Mouse (Mus musculus) heart, postnatal 10 days (tissue): ENCODE results near the gene Tacc3. TPM values are rescaled to one million over a fixed set of nuclear protein-coding genes. Genes with fewer than 3 reads are reported as not detected.

Source experiments
- DNase-seq, 2 experiments: peaks; one replicate each; pipeline ENCODE4 v3.0.0; 2021
- intact Hi-C: fragments of 180-260 bp; cut with DNase I; formaldehyde crosslinking; loops from one replicate; pipeline ENCODE4 v1.15.1; 2025
- total RNA-seq, 2 experiments: library from RNA; stranded (reverse); gene quantifications; 2 replicates each; pipeline ENCODE4 v1.2.3; 2021

Tacc3 gene
- total RNA-seq, result 10 to 100 TPM; 16.8 to 20.7 TPM

DNA sequence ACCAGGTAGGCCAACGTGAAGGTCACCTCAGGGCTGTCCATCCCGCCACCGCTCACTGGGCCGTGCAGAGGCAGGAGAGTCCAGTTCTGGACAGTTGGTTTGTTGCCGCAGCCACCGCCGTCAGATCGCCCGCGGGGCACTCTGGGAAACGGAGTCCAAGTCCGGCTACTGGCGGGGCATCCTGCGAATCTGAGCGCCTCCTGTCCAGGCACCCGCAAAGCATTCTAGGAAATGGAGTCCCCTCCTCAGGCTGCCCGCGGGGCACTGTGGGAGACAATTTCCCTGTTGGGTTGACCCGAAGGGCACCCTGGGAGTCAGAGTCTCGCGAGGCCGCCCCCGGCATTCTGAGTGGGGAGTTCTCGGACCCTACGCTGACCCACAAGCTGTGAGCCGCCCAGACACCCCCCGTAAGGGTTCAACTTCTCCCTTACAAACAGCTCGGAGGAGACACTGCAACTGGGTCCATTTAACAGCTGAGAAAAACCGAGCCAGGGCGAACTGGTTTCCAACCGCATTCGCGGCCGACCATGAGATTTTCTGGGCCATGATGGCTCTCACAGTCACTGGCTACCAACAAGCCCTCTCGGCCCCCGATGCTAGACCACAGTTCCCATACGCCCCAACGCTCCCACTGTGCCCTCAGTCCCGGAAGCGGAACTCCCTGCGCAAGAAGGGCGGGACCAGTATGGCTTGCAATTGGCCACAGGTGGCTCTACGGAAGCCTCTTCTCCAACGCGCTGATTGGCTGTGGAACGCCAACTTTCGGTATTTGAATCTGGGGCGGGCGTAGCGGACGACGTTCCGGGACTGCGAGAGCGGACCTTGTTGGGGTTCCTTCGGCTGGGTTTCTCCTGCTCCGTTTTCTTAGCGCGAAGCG is at the start of gene Tacc3, which contains the start of gene Tmem129:
Tacc3 (plus strand) TSS at position 342 of the 877 bp plus-strand sequence.
Tmem129 (minus strand) TSS at position 630 of the 877 bp plus-strand sequence.
- peak; percentile 98 for DNase-seq
- intact Hi-C loops, result loop anchor here (10.0 kb wide), 1 partner anchor 277 kb away; the partner anchor contains the start of gene Nelfa

DNA sequence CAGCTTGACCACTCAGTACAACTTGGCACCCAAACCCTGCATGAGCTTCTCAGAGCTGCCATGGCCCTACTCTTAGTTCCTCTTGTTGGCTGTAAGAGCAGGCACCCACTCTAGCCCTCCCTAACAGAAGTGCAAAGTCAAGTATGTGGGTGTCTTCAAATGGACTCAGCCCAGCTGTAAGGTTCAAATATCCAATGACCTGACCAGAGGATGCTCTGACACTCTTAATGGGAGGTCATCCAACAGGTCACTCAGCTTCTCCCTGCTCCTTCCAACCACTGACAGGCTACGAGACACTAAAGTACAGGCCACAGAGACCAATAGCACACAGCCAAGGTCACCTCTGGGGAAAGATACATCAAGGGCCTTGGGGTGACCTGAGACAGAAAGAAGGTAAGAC is 48.7 kb upstream of the Tacc3 start:
- intact Hi-C loops, result no loop called here
- no peak for DNase-seq

DNA sequence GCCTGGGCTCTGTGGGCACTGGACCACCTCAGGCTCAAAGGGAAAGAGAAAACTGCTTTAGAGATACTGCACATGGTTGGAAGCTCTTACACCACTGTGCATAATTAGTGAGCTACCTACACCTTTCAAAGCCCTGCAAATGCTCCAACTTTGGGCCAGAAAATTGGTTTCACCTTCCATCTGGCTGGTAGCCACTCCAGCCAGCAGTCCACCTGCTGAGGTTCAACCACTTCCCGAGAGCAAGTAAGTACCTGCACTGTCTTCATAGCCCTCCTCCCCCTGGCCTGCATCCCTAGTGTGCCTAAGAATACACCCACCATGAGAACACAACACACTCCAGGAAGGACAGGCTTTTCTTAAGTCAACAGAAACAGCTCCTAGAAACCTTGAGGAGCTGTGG is 46.1 kb upstream of the Tacc3 start:
- DNase-seq, result no peak
- intact Hi-C loops, result no loop called here

DNA sequence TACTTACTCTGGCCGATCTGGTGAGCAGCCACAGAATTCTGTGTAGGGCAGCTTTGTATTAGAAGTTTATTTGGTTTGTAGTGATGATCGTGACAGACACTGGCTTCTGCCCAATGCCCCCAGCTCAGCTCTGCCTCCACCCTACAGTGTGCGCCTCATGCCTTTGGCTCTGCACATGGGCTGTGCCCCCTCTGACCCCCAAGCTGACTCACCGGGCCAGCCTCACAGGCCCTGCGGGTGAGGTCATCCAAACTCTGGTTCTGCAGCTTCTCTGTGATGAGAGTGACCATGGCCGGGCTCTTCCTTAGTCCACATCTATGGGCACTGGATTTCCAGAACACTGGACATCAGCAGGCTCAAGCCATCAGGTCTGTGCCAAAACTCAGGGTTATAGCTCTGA is 43.5 kb upstream of the Tacc3 start:
- intact Hi-C loops, result no loop called here
- no peak for DNase-seq

DNA sequence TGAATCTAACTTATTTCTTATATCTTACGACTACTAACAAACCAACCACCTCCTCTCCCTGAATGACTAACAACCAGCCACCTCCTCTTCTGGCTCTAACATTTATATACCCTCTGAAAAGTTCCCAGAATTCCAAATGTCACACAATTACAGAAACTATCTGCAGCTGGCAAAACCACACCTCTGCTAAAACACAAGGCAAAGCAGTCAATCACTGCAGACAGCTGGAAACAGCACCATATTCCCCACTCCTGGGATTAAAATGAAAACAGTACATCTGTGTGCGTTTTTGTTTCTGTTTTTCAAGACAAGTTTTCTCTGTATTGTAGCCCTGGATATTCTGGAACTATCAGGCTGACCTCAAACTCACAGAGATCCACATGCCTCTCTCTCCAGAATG is 35.3 kb upstream of the Tacc3 start:
- intact Hi-C loops, result no loop called here
- no peak for DNase-seq

DNA sequence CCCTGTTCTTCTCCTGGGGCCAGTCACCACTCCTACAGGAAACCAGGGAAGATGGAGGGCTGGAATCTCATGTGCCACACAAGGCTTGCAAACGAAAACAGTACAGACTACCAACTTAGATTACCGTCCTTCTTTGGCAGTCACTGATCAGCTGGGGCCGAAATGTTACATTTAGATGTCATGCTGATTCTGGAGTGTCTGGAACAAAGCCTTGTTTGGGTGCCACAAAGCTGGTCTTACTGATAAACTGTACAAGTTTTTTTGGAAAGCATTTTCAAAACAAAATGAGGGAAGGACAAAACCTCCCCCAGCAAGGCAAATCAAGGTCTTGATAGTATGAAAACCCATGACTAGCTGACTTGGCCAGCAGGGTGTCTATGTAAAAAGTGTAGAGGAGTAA is 34.2 kb upstream of the Tacc3 start:
- no peak for DNase-seq
- intact Hi-C loops, result no loop called here

DNA sequence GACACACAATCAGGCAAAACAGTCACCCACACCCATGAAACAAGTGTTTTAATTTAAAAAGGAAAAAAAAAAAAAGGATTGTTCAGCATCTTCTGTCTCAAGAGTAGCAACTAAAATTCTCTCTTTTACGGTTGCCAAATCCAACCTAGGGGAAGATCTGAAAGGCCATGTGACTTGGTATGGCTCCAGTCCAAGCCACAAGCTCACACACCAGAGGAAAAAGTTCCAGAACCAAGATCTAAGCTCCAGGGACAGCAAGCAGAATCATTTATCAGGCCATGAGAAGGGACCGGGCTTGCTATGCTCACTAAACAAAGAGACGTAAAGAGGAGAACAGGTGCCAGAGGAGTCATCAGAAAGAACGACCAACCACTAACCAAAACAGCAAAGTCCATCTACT is 30.0 kb upstream of the Tacc3 start:
- DNase-seq, result peak; percentile 26 to 38
- intact Hi-C loops, result no loop called here

DNA sequence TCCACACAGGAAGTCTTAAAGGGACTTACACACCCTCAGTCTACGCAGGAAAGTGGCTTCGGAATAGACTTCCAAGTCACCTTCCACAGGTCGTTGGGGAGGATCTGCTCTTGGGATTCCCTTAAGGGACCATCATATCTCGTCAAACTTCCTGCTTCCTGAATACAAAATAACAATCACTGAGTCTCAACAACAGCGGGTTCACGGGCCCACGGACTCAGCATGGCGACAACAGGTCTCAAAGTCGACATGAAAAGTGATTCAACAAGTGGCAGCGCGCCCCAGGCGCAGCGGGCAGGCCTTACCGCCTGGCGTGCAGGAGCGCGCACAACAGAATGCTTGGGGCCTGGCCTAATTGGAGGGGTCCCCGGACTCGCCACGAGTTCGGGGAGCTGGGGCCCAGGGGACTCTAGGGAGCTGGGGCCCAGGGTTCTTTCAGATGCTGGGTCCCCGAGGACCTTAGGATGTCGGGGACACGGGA is 29.1 kb upstream of the Tacc3 start:
- DNase-seq, result peak; percentile 72 to 74
- intact Hi-C loops, result no loop called here

DNA sequence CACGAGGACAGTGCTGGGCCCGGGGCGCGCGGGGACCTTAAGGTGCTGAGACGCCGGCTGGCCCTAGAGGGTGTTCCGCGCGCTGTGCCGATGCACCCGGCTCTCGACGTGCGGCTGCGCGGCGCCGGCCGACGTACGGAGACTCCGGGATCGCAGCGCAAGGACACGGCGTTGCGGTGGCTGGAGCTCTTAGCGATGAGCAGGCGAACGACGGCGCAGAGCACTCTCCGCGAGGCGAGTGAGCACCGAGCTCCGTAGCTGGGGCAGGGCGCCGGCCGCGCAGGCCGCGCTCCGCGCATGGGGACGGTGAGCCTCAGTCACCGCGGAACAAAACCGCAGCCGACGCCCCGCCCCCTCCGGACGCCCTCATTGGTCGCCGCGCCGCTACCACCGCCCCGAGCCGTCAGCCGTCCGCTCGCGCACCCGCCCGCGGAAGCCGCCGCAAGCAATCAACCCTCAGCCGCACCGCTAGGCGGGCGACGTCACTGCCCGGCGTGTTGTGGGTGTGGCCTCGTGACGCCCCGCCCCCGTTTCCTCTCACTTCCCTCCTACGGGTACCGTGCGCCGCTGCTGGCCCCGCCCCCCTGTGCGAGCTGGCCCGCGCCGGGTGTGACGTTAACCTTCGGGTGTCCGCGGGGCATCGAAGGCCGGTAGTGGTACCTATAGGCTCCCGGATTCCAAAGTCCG is 28.5 kb upstream of the Tacc3 start, which contains the start of the genes Fam53a and Gm9903:
Fam53a (minus strand) TSS at position 335 of the 687 bp plus-strand sequence.
Gm9903 (plus strand) TSS at position 625 of the 687 bp plus-strand sequence.
- intact Hi-C loops, result no loop called here
- peak; percentile 100 for DNase-seq

DNA sequence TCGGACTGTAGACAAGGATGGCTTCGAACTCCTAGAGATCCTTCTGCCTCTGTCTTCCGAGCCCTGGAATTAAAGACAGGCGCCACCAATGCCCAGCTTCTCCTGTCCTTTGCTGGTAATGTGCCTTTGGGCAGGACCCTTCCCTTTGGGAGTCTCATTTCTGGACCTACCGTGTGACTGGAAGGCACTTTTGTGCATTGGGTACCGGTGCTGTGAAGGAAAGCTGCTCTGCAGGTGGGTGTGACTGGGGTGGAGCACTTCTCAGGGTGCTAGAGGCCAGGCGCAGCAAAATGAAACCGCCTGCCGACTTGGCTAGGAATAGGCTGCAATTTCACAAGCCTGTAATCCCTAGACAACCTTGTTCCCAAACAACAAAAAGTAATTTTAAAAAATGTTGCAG is 27.9 kb upstream of the Tacc3 start:
- DNase-seq, result peak in 1 of 2 experiments; percentile 49
- intact Hi-C loops, result no loop called here

DNA sequence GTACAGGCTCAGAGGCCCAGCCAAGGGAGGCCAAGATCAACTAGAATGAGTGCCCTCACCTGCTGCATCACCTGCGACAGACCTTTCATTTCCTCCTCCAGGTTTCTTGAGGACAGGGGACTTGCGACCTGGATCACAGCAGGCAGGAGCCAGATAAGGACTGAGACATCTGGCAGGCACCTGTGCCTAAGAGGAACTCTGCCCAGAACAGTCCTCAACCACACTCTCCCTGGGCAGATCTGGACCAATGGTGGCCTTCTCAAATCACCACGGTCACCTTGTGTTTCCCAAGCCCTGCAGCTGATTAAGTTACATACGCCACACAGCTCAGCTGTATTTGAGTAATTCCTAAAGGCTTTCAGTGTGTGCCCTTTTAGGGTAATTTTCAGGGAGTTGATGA is 27.3 kb upstream of the Tacc3 start:
- intact Hi-C loops, result no loop called here
- peak; percentile 50 to 55 for DNase-seq

DNA sequence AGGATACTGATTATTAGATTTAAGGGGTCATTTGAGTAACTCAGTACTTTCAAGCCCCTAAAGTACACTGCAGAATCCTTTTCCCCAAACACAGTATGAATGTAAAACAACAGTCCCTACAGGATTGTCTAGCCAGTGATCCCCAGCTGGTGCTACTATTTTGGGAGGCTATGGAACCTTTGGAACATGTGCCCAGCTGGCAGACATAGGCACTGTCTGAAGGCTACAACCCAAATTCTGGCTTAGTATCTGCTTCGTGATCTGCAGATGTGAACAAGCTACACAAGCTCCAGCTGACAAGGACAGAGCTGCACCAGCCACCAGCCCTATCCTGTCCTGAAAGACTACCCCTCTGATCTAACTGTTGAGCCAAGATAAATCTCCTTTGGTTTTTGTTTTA is 25.4 kb upstream of the Tacc3 start:
- intact Hi-C loops, result no loop called here
- DNase-seq, result peak; percentile 33 to 34

DNA sequence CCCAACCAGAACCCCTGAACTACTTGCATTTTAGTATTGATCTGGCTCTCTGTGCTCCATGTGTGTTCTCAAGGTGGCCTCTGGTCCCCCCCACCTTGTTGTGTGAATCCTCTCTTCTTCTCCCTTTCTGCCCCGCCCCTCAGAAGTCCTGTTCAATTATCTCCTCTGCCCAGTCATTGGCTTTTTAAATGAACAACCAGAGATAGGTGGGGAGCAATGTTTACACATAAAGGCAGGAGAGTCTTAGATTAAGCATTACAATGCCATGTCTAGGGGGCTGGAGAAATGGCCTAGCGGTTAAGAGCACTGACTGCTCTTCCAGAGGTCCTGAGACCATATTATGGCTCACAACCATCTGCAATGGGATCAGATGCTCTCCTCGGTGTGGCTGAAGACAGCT is 22.6 kb upstream of the Tacc3 start:
- intact Hi-C loops, result no loop called here
- no peak for DNase-seq

DNA sequence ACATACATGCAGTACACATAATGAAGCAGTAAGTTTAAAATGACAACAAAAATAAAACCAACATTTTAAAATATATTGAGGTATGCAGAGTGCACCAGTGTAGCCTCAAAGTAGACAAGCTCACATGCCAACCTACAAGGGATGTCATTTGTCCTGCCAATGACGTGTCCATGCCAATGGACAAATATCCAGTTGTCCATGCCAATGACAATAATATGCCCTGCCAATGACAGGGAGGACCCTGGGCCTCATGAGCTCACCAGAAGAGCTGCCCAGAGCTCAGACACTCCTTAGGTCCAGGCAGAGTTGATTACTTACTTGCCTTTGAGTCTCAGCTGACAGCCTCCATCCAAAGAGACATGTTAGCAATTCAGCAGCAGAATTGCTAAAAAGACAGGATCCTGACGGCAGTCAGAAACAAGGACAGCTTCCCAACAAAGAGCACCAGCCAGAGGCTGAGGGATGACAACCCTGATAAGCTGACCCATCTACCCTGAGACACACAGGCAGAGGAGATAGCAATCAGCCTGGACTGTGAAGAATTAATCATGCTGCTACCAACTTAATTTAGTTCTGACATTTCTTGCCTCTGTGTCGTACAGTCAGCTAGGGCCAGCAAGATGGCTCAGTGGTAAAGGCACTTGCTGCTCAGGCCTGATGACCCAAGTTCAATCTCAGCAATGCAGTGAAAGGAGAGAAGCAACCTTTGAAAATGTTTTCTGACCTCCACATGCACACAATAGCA is 20.1 kb upstream of the Tacc3 start:
- DNase-seq, result no peak
- intact Hi-C loops, result no loop called here

DNA sequence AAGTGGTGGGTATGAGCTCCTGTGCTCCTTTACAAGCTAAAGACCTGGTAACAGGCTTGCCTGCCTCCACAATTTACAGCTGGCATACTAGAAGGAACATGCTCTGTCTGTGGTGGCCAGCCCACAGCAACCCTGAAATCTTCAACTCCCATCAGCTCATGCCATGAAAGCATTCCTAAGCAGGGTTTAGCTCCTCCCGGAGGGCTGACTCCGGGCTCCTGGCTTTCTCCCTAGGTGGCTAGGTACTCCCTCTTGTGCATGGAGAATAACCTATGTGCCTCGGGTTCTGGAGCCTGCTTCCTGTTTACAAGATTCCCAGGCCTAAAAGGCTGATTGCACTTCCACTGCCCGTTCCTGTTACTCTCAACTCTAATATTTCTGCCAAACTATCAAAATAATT is 19.1 kb upstream of the Tacc3 start:
- DNase-seq, result no peak
- intact Hi-C loops, result no loop called here

DNA sequence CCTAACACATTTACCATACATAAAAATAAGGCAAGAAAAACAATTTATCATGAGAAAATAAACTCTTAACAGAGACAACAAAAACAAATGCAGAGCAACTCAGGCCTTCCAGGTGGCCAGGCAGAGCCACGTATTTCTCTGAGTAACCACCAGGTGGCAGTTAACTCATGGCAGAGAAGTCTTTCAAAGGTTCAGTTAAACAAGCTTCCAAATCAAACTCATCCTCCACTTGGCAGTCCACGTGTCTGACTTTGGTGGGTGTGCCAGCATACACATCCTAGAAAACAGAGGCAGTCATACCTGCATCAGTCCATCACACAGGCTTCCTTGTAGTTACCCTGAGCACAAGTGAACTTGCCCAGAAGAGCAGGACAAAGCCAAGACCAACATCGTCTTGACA is 17.3 kb upstream of the Tacc3 start:
- peak; percentile 60 to 73 for DNase-seq
- intact Hi-C loops, result loop anchor here (1.0 kb wide), 1 partner anchor 28 kb away; no protein-coding TSS in a partner anchor

DNA sequence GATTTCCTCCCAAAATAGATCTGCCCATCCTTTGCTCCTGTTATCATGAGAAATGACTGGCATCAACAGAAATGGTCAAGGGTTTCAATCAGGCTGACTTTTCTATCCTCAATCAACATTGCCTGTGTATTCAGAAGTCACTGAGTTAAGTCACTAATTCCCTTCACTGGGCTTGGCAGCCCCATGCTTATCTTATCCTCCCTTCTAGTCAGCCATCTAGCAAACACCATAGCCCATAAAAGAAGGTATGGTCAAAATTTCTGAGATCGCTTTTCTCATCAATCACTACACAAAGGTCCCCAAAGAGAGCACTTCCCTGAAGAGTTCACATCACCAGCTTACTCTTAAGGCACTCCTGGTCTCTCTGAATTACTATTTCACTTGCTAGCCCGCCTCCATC is 6.9 kb upstream of the Tacc3 start:
- intact Hi-C loops, result loop anchor here (10.0 kb wide), 1 partner anchor 284 kb away; the partner anchor contains the start of gene Nelfa
- DNase-seq, result no peak

DNA sequence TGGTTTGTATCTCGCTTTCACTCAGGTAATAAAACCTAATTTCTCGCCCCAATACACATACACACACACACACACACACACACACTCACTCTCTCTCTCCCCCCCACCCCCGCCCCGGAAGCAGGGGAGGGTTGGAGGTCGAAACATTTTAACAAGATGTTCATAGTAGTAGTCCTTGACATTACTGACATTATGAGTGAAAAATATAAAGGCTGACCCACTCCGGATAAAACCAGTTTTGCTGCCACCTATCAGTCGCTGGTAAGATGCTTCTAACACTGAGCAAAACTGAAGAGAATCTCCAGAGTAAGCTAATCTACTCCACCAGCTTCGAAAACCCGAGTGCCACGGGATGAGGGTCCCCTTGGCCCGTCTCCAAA is 6.4 kb upstream of the Tacc3 start:
- no peak for DNase-seq
- intact Hi-C loops, result loop anchor here (10.0 kb wide), 1 partner anchor 283 kb away; the partner anchor contains the start of gene Nelfa

DNA sequence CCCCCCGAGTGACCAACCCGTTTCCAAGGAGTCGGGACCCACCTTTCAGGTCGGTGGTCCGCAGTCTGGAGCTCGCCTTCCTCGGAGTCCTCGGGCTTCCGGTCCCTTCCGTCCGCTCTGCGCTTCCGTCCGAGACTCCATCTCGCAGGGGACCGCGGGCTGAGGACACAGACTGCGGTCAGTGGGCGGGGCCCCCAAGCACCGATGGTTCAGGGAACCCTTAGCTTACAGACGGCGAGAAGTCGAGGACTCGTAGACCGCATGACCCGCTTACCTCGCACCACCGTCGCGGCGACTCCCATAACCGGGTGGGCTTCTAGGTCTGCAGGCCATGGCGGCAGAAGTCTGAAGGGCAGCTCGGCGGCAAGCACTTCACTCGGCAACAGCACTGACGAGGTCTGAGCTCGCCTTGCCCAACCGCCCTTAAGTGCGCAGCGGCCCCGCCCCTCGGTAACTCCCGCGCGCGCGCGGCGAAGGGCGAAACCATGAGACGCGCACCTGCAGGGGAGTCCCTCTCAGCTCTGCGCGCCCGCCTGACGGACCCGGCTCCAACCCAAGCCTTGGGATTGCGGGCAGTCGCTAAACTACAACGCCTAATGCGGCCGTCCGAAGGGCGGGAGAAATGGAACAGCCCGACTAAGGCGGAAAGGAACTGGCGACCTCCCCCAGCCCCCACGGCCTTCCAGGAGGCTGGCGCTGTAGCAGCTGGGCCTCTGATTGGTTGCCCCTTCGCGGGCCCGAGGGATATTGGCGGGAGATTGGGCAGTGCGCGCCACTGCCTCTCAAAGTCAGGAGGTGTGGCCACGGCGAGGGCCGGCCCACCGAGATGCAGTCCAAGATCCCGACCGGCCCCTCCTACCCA is 5.8 kb upstream of the Tacc3 start, which contains the start of gene Slbp:
Slbp (minus strand) TSS at position 654 of the 862 bp plus-strand sequence.
- intact Hi-C loops, result loop anchor here (10.0 kb wide), 1 partner anchor 283 kb away; the partner anchor contains the start of gene Nelfa
- DNase-seq, result peak; percentile 97 to 98
